Mouse (Mus musculus): ENCODE data around the gene Hmgcs2.
"Not testable (repeated sequence)": the region's sequence is repeated elsewhere in the genome, so short reads cannot be mapped to it uniquely, and the experiment has no call there.

The Hmgcs2 gene

GRCm38 (mm10) chr3:98339097-98339705 lies 59.0 kb downstream of the Hmgcs2 start:
- DNase-seq (ENCODE audit: low spot score), result peak; percentile 33

- not testable (repeated sequence) for DNase-seq (ENCODE audit: low spot score)
These were observed 59.5 kb downstream of the Hmgcs2 start, which contains the start of gene Phgdh for GRCm38 (mm10) chr3:98339706-98340109. Phgdh (minus strand) TSS chr3:98339990.

DNA sequence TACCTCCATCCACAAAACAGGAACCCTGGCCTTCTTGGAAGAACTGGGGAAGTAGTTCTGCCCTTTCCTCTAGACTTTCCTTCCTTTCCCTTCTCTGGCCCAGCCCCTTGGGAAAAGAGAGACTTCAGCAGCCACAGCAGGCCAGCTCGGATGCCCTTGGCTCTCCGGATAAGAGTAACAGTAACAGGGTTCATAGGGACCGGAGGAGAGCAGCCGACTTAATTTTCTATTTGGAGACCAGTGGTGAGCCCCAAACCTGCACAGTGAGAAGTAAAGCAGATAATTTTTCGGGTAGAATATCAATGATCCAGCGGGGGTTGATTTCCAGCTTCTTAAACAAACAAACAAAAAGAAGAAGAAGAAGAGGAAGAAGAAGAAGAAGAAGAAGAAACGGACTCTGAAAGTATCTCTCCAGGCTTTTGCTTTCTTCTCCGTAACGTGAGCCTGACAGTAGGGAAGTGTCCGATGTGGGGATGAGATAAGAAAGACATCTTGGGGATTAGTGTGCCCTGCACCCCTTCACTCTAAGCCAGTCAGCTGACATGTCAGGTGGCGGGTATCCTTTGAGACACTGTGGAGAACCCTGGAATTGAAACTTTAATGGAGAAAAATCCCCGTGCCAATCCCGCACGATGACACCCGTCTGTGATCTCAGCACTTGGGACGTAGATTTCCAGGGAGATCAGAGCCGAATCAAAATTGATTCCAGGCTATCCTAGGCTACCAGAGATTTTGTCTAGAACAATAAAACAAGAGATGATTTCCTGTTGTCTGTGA lies 60.8 kb downstream of the Hmgcs2 start:
- DNase-seq (ENCODE audit: low spot score), result no peak

- DNase-seq (ENCODE audit: low spot score), result no peak
These were observed 63.0 kb downstream of the Hmgcs2 start for GRCm38 (mm10) chr3:98343235-98343634.

GRCm38 (mm10) chr3:98348106-98348505 lies 67.9 kb downstream of the Hmgcs2 start:
- DNase-seq (ENCODE audit: low spot score), result no peak

- no peak for DNase-seq (ENCODE audit: low spot score)
These were observed 68.5 kb downstream of the Hmgcs2 start for GRCm38 (mm10) chr3:98348705-98349104.

- peak; percentile 74 for DNase-seq (ENCODE audit: low spot score)
These were observed 73.7 kb downstream of the Hmgcs2 start for GRCm38 (mm10) chr3:98353892-98354291.

DNA sequence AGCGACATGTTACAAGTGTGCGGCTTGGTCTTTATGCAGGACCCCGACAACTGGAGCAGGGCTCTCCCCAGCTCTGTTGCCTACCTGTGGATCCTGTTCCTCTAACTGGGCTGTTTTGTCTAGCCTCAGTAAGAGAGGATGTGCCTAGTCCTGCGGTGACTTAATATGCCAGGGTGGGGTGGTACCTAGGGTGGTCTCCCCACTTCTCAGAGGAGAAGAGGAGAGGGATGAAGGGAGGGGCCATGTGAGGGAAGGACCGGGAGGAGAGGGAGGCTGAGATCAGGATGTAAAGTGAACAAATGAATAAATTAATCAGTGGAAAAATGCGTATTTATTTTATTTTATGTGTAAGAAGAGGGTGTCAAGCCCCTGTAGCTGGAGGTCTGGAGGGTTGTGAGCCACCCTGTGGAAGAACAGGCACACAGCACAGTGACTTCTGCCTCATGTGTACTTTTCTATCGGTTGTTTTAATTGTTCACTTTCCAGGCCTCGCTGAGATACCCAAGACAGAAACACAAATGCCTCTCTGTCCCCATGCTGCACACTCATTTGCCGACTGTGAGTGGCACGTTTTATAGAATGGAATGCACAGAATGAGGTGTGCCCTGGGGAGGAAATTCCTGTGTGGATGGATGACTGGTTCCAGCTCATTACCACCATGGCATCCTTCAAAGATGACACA lies 75.2 kb downstream of the Hmgcs2 start:
- DNase-seq (ENCODE audit: low spot score), result no peak

DNA sequence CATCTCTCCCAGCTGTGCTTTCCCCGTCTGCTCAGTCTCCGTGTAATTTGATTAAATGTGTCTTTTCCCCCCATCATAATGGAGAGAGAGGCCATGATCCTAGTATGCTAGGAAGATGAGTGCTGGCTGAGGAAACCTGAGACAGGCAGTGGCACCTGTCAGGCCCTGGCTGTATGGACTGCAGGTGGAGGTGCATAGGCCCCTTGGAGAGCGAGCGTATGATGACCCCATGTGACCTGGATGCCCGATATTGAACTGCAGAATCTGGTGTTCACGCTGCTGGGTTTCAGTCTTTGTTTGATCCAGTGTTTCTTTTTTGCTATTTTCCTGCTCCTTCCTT lies 75.8 kb downstream of the Hmgcs2 start:
- DNase-seq (ENCODE audit: low spot score), result no peak

DNA sequence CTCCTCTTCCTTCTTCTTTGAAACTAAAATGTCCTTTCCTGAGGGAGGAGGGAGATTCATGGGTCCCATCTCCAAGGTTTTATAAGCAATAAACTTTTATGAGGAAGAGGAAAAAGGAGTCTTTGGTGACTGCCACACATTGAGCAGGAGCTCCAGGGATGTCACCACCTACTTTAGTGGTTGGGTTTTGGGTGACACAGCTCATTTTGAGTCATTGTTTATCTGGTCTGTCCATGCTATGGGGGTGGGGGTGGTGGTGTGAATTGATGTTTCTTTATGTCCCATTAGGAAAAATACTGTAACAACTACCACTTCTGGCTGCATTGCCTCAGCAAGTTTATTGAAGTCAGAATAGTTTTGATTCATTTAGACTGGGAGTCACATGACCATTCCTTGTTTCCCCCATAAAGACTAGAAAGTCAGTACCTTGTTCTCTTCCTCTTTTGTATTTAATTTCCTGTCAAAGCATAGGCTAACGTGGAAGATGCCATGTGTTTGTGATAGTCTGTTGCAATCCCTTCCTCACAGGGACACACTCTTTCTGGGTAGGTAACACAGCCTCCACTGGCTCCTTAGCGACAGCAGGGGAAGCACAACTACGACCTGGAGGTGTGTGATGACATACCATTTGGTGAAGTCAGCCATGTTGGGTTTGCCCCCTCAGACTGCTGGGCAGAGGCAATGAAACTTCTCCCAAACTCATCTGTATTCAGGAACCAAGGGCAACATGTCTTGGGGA lies 76.6 kb downstream of the Hmgcs2 start:
- DNase-seq (ENCODE audit: low spot score), result no peak
